Mouse (Mus musculus): ENCODE measurements at regions not wholly inside any gene's neighbourhood (a gene's known extent, or its start where the extent isn't known, plus 50 kb on each side); places are given as distances from the start of the nearest gene placed in this dataset.

DNA sequence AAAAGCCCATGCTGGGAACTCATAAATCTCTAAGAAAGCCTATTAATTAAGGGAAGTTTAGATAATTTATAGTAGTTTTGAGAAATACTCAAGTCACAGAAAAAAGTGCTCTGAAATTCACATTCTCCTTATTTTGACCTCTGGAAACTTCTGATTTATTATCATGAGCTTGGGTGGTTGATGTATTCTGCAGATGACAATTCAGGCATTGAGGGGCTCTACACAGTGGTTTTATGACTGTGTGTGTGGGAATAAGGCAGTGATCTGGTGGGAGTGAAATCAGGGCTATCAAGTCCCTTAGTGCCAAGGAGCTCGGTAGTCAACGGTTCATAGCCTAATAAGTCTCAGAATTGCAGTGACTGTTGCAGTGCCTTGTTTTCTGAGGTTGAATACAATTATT is 129.0 kb downstream of the Kcne4 start:
- no peak for TF ChIP-seq CTCF (IDR thresholded peaks at IDR 0.05; ENCODE audit: low read depth, low read length)
- no peak for TF ChIP-seq POLR2A (IDR thresholded peaks at IDR 0.05; ENCODE audit: borderline replicate concordance, low read depth, low read length)

Data from bone marrow macrophage, adult 2 months (primary cell).